Mouse (Mus musculus) bone marrow macrophage, adult 2 months (primary cell): Measurements from ENCODE around the gene Fam169b.

Source experiments
- CTCF ChIP-seq: IDR thresholded peaks from 2 replicates; pipeline ENCODE4 v1.5.1; 2012; ENCODE audit warnings: low read depth, mild to moderate bottlenecking, low read length, moderate library complexity
- POLR2A ChIP-seq: IDR thresholded peaks from 2 replicates; pipeline ENCODE4 v1.6.1; 2012; ENCODE audit warnings: mild to moderate bottlenecking, low read depth, low read length, borderline replicate concordance

GRCm38 (mm10) chr7:68262612-68263200, 10.9 kb upstream of the Fam169b start:
- TF ChIP-seq CTCF, result no peak
- no peak for TF ChIP-seq POLR2A
